Mouse (Mus musculus) hindbrain, embryonic 16.5 days (tissue): ENCODE measurements around the gene St6galnac5. TPM values are rescaled to one million over a fixed set of nuclear protein-coding genes. Genes with fewer than 3 reads are reported as not detected.
A peak's percentile ranks its signal among the peaks of the same experiment; 100 is the strongest.

ENCODE experiments used
- ATAC-seq: fragments of 200-750 bp; cut with Nextera tagmentation; 2 replicates; pipeline ENCODE4 v1.8.0; 2017; ENCODE audit warnings: moderate TSS enrichment, moderate library complexity
- H3K27ac ChIP-seq: fragments of 300-500 bp; sonication (generic); 2 replicates; pipeline ENCODE4 v1.5.1; 2014; ENCODE audit warnings: low read depth, mild to moderate bottlenecking, control low read depth, low read length, moderate library complexity
- H3K27me3 ChIP-seq: fragments of 300-500 bp; sonication (generic); replicated peaks from 2 replicates; pipeline ENCODE4 v1.6.1; 2014; ENCODE audit warnings: low read length; ENCODE audit not compliant: control insufficient read depth, insufficient read depth
- H3K36me3 ChIP-seq: fragments of 300-500 bp; sonication (generic); 2 replicates; pipeline ENCODE4 v1.6.1; 2014; ENCODE audit warnings: mild to moderate bottlenecking, low read length, moderate library complexity, mixed read lengths; ENCODE audit not compliant: control insufficient read depth, insufficient read depth
- H3K4me1 ChIP-seq: fragments of 300-500 bp; sonication (generic); 2 replicates; pipeline ENCODE4 v1.6.1; 2014; ENCODE audit warnings: low read depth, low read length; ENCODE audit not compliant: control insufficient read depth, insufficient read depth
- H3K4me2 ChIP-seq: fragments of 300-500 bp; sonication (generic); 2 replicates; pipeline ENCODE4 v1.6.1; 2014; ENCODE audit warnings: mild to moderate bottlenecking, low read length, control low read depth, moderate library complexity
- H3K4me3 ChIP-seq: fragments of 300-500 bp; sonication (generic); 2 replicates; pipeline ENCODE4 v1.5.1; 2014; ENCODE audit warnings: mild to moderate bottlenecking, low read length, control low read depth, moderate library complexity
- H3K9ac ChIP-seq: fragments of 300-500 bp; sonication (generic); 2 replicates; pipeline ENCODE4 v1.6.1; 2014; ENCODE audit warnings: low read depth, mild to moderate bottlenecking, control low read depth, low read length, moderate library complexity
- H3K9me3 ChIP-seq: fragments of 300-500 bp; sonication (generic); 2 replicates; pipeline ENCODE4 v1.6.1; 2014; ENCODE audit warnings: mild to moderate bottlenecking, low read length, moderate library complexity; ENCODE audit not compliant: control insufficient read depth
- WGBS: fragments of 180-500 bp; shearing (Covaris S2); extraction: QIAGEN DNeasy Blood & Tissue Kit; methylation state at CpG from one replicate; pipeline ENCODE4 v1.1.7; 2014; 5-methylcytosine and 5-hydroxymethylcytosine counted together
- polyA plus RNA-seq: library from polyadenylated mRNA; unstranded; fragments of >200 nt; fragmentation: Nextera tagmentation; extraction: Ambion mirVana; gene quantifications from 2 replicates; pipeline ENCODE4 v1.2.1, GENCODE M21; 2015

The St6galnac5 gene
- polyA plus RNA-seq, 1 experiment from 2014 or later, result 21.1 TPM

GRCm38 (mm10) chr3:152783792-152784191, 198.3 kb downstream of the St6galnac5 start:
- peak; percentile 86 for ATAC-seq
- H3K9ac ChIP-seq, result no peak overlapping the region
- H3K27ac ChIP-seq, result no peak overlapping the region
- WGBS, result 18% methylated on average over 7 of the region's 7 CpGs
- H3K36me3 ChIP-seq, result no peaks in the 10 kb centered on the region
- no peak overlapping the region for H3K4me2 ChIP-seq
- no peaks in the 10 kb centered on the region for H3K27me3 ChIP-seq
- H3K9me3 ChIP-seq, result no peaks in the 10 kb centered on the region
- H3K4me3 ChIP-seq, result no peak overlapping the region
- peaks cover 2% of the 10 kb centered on the region; the same call in 1 of the 2 replicates for H3K4me1 ChIP-seq

- H3K4me2 ChIP-seq, result no peak overlapping the region
- H3K27me3 ChIP-seq, result no peaks in the 10 kb centered on the region
- ATAC-seq, result no peak
- 41% methylated on average over 4 of the region's 4 CpGs for WGBS
- peaks cover 2% of the 10 kb centered on the region; the same call in 1 of the 2 replicates for H3K4me1 ChIP-seq
- H3K4me3 ChIP-seq, result no peak overlapping the region
- no peak overlapping the region for H3K27ac ChIP-seq
- no peaks in the 10 kb centered on the region for H3K36me3 ChIP-seq
- H3K9ac ChIP-seq, result no peak overlapping the region
- no peaks in the 10 kb centered on the region for H3K9me3 ChIP-seq
Observed at GRCm38 (mm10) chr3:152779819-152780218, 202.2 kb downstream of the St6galnac5 start.

GRCm38 (mm10) chr3:152776872-152777540, 205.0 kb downstream of the St6galnac5 start:
- Histone ChIP-seq H3K4me1 (no peaks in the 10 kb centered on the region), H3K27me3 (no peaks in the 10 kb centered on the region), H3K9ac (no peak overlapping the region), H3K36me3 (no peaks in the 10 kb centered on the region), H3K4me2 (no peak overlapping the region), H3K27ac (no peak overlapping the region), H3K4me3 (no peak overlapping the region), H3K9me3 (no peaks in the 10 kb centered on the region)
- whole genome bisulfite sequencing, result 76% methylated on average over 16 of the region's 16 CpGs
- ATAC-seq, result no peak

- Histone ChIP-seq H3K27ac (no peak overlapping the region), H3K4me3 (no peak overlapping the region), H3K36me3 (no peaks in the 10 kb centered on the region), H3K4me1 (no peaks in the 10 kb centered on the region), H3K4me2 (no peak overlapping the region), H3K27me3 (no peaks in the 10 kb centered on the region), H3K9me3 (no peaks in the 10 kb centered on the region), H3K9ac (no peak overlapping the region)
- WGBS, result 80% methylated on average over 6 of the region's 6 CpGs
- no peak for ATAC-seq
Observed at GRCm38 (mm10) chr3:152776363-152776762, 205.7 kb downstream of the St6galnac5 start.

- Histone ChIP-seq H3K9ac (no peak overlapping the region), H3K4me1 (no peaks in the 10 kb centered on the region), H3K27ac (no peak overlapping the region), H3K27me3 (no peaks in the 10 kb centered on the region), H3K4me3 (no peak overlapping the region), H3K36me3 (no peaks in the 10 kb centered on the region), H3K9me3 (no peaks in the 10 kb centered on the region), H3K4me2 (no peak overlapping the region)
- no peak for ATAC-seq
- 76% methylated on average over 6 of the region's 6 CpGs for WGBS
Observed at GRCm38 (mm10) chr3:152770056-152770455, 212.0 kb downstream of the St6galnac5 start.

GRCm38 (mm10) chr3:152767485-152767884, 214.6 kb downstream of the St6galnac5 start:
- no peaks in the 10 kb centered on the region for H3K4me1 ChIP-seq
- H3K9me3 ChIP-seq, result no peaks in the 10 kb centered on the region
- H3K36me3 ChIP-seq, result no peaks in the 10 kb centered on the region
- no peak overlapping the region for H3K4me3 ChIP-seq
- no peak overlapping the region for H3K9ac ChIP-seq
- no peak overlapping the region for H3K27ac ChIP-seq
- no peak overlapping the region for H3K4me2 ChIP-seq
- 76% methylated on average over 11 of the region's 11 CpGs for WGBS
- no peaks in the 10 kb centered on the region for H3K27me3 ChIP-seq
- no peak for ATAC-seq
